Mouse (Mus musculus): Measurements from ENCODE around the gene Nek8. TPM values are rescaled to one million over a fixed set of nuclear protein-coding genes. Genes with fewer than 3 reads are reported as not detected.
A peak's percentile ranks its signal among the peaks of the same experiment; 100 is the strongest.

Nek8 gene
- 12.7 and 13.2 TPM in 2 replicates for polyA plus RNA-seq (2015; fragmentation: Nextera tagmentation; extraction: Ambion mirVana)

GRCm38 (mm10) chr11:78176402-78176862 lies at the start of gene Nek8, which contains the start of gene Tlcd1:
Nek8 (minus strand) TSS chr11:78176675.
Tlcd1 (plus strand) TSS chr11:78176711.
- Histone ChIP-seq H3K4me2 (peak within 1 kb of the TSS; percentile 81), H3K4me3 (peak within 1 kb of the TSS; percentile 66), H3K27me3 (replicated peaks) (no peaks in the 10 kb centered on the region), H3K36me3 (peaks cover 34% of the 10 kb centered on the region), H3K4me1 (peaks cover 63% of the 10 kb centered on the region), H3K9ac (peak within 1 kb of the TSS; percentile 86), H3K9me3 (no peaks in the 10 kb centered on the region), H3K27ac (replicated peaks) (peak within 1 kb of the TSS; percentile 97)
- under 1% methylated on average over 32 of the region's 32 CpGs for WGBS
- peak; percentile 52 for ATAC-seq (ENCODE audit: extremely low read depth, insufficient number of reproducible peaks, low FRiP score, low TSS enrichment)

GRCm38 (mm10) chr11:78223586-78223985 lies 47.1 kb upstream of the Nek8 start:
- ATAC-seq (ENCODE audit: extremely low read depth, insufficient number of reproducible peaks, low FRiP score, low TSS enrichment): no peak
- peaks cover 99% of the 10 kb centered on the region for H3K36me3 ChIP-seq
- WGBS: 86% methylated on average over 4 of the region's 4 CpGs
- no peaks in the 10 kb centered on the region for H3K27me3 ChIP-seq (replicated peaks)
- no peak overlapping the region for H3K4me3 ChIP-seq
- H3K9me3 ChIP-seq: no peaks in the 10 kb centered on the region
- no peaks in the 10 kb centered on the region for H3K4me1 ChIP-seq
- H3K27ac ChIP-seq (replicated peaks): no peak overlapping the region
- no peak overlapping the region for H3K4me2 ChIP-seq
- H3K9ac ChIP-seq: no peak overlapping the region

GRCm38 (mm10) chr11:78215709-78216317 lies 39.3 kb upstream of the Nek8 start:
- no peak overlapping the region for H3K4me2 ChIP-seq
- no peak overlapping the region for H3K9ac ChIP-seq
- H3K27me3 ChIP-seq (replicated peaks): no peaks in the 10 kb centered on the region
- peaks cover 99% of the 10 kb centered on the region for H3K36me3 ChIP-seq
- WGBS: 87% methylated on average over 11 of the region's 11 CpGs
- no peak overlapping the region for H3K4me3 ChIP-seq
- no peaks in the 10 kb centered on the region for H3K4me1 ChIP-seq
- no peak for ATAC-seq (ENCODE audit: extremely low read depth, insufficient number of reproducible peaks, low FRiP score, low TSS enrichment)
- H3K27ac ChIP-seq (replicated peaks): no peak overlapping the region
- H3K9me3 ChIP-seq: no peaks in the 10 kb centered on the region

GRCm38 (mm10) chr11:78213086-78213817 lies 36.8 kb upstream of the Nek8 start:
- Histone ChIP-seq H3K36me3 (peaks cover 99% of the 10 kb centered on the region), H3K27ac (replicated peaks) (no peak overlapping the region), H3K4me3 (no peak overlapping the region), H3K9ac (no peak overlapping the region), H3K4me1 (no peaks in the 10 kb centered on the region), H3K4me2 (no peak overlapping the region), H3K27me3 (replicated peaks) (no peaks in the 10 kb centered on the region), H3K9me3 (no peaks in the 10 kb centered on the region)
- WGBS: 91% methylated on average over 14 of the region's 14 CpGs
- ATAC-seq (ENCODE audit: extremely low read depth, insufficient number of reproducible peaks, low FRiP score, low TSS enrichment): no peak

GRCm38 (mm10) chr11:78211513-78211912 lies 35.0 kb upstream of the Nek8 start:
- Histone ChIP-seq H3K27ac (replicated peaks) (no peak overlapping the region), H3K36me3 (peaks cover 100% of the 10 kb centered on the region), H3K4me3 (no peak overlapping the region), H3K27me3 (replicated peaks) (no peaks in the 10 kb centered on the region), H3K4me1 (no peaks in the 10 kb centered on the region), H3K9me3 (no peaks in the 10 kb centered on the region), H3K4me2 (no peak overlapping the region), H3K9ac (no peak overlapping the region)
- WGBS: 94% methylated on average over 5 of the region's 5 CpGs
- no peak for ATAC-seq (ENCODE audit: extremely low read depth, insufficient number of reproducible peaks, low FRiP score, low TSS enrichment)

GRCm38 (mm10) chr11:78210615-78211014 lies 34.1 kb upstream of the Nek8 start:
- no peaks in the 10 kb centered on the region for H3K9me3 ChIP-seq
- H3K36me3 ChIP-seq: peaks cover 100% of the 10 kb centered on the region
- no peaks in the 10 kb centered on the region for H3K27me3 ChIP-seq (replicated peaks)
- no peaks in the 10 kb centered on the region for H3K4me1 ChIP-seq
- no peak overlapping the region for H3K27ac ChIP-seq (replicated peaks)
- no peak overlapping the region for H3K9ac ChIP-seq
- H3K4me2 ChIP-seq: no peak overlapping the region
- no peak for ATAC-seq (ENCODE audit: extremely low read depth, insufficient number of reproducible peaks, low FRiP score, low TSS enrichment)
- 80% methylated on average over 7 of the region's 7 CpGs for WGBS
- H3K4me3 ChIP-seq: no peak overlapping the region

- no peaks in the 10 kb centered on the region for H3K4me1 ChIP-seq
- no peak overlapping the region for H3K27ac ChIP-seq (replicated peaks)
- H3K9ac ChIP-seq: no peak overlapping the region
- no peak overlapping the region for H3K4me2 ChIP-seq
- peaks cover 100% of the 10 kb centered on the region for H3K36me3 ChIP-seq
- no peaks in the 10 kb centered on the region for H3K9me3 ChIP-seq
- H3K4me3 ChIP-seq: no peak overlapping the region
- H3K27me3 ChIP-seq (replicated peaks): no peaks in the 10 kb centered on the region
- 89% methylated on average over 6 of the region's 6 CpGs for WGBS
- no peak for ATAC-seq (ENCODE audit: extremely low read depth, insufficient number of reproducible peaks, low FRiP score, low TSS enrichment)
These were observed 33.4 kb upstream of the Nek8 start for GRCm38 (mm10) chr11:78209886-78210285.

- ATAC-seq (ENCODE audit: extremely low read depth, insufficient number of reproducible peaks, low FRiP score, low TSS enrichment): no peak
- peaks cover 95% of the 10 kb centered on the region for H3K36me3 ChIP-seq
- H3K4me2 ChIP-seq: no peak overlapping the region
- H3K4me1 ChIP-seq: no peaks in the 10 kb centered on the region
- H3K27ac ChIP-seq (replicated peaks): no peak overlapping the region
- no peaks in the 10 kb centered on the region for H3K27me3 ChIP-seq (replicated peaks)
- H3K9ac ChIP-seq: no peak overlapping the region
- no peaks in the 10 kb centered on the region for H3K9me3 ChIP-seq
- 89% methylated on average over 7 of the region's 7 CpGs for WGBS
- H3K4me3 ChIP-seq: no peak overlapping the region
These were observed 30.7 kb upstream of the Nek8 start for GRCm38 (mm10) chr11:78207190-78207589.

- Histone ChIP-seq H3K9me3 (no peaks in the 10 kb centered on the region), H3K27ac (replicated peaks) (no peak overlapping the region), H3K36me3 (peaks cover 81% of the 10 kb centered on the region), H3K4me1 (no peaks in the 10 kb centered on the region), H3K27me3 (replicated peaks) (no peaks in the 10 kb centered on the region), H3K4me2 (no peak overlapping the region), H3K9ac (no peak overlapping the region), H3K4me3 (no peak overlapping the region)
- no peak for ATAC-seq (ENCODE audit: extremely low read depth, insufficient number of reproducible peaks, low FRiP score, low TSS enrichment)
- WGBS: 80% methylated on average over 13 of the region's 13 CpGs
These were observed 29.1 kb upstream of the Nek8 start for GRCm38 (mm10) chr11:78205361-78206206.

- H3K9ac ChIP-seq: no peak overlapping the region
- peaks cover 68% of the 10 kb centered on the region for H3K36me3 ChIP-seq
- no peak overlapping the region for H3K27ac ChIP-seq (replicated peaks)
- H3K4me1 ChIP-seq: no peaks in the 10 kb centered on the region
- H3K27me3 ChIP-seq (replicated peaks): no peaks in the 10 kb centered on the region
- no peaks in the 10 kb centered on the region for H3K9me3 ChIP-seq
- ATAC-seq (ENCODE audit: extremely low read depth, insufficient number of reproducible peaks, low FRiP score, low TSS enrichment): no peak
- no peak overlapping the region for H3K4me2 ChIP-seq
- 84% methylated on average over 6 of the region's 6 CpGs for WGBS
- H3K4me3 ChIP-seq: no peak overlapping the region
These were observed 27.8 kb upstream of the Nek8 start for GRCm38 (mm10) chr11:78204287-78204686.

GRCm38 (mm10) chr11:78202372-78202771 lies 25.9 kb upstream of the Nek8 start:
- no peak overlapping the region for H3K27ac ChIP-seq (replicated peaks)
- H3K9me3 ChIP-seq: no peaks in the 10 kb centered on the region
- H3K27me3 ChIP-seq (replicated peaks): no peaks in the 10 kb centered on the region
- H3K9ac ChIP-seq: no peak overlapping the region
- H3K4me1 ChIP-seq: no peaks in the 10 kb centered on the region
- peaks cover 49% of the 10 kb centered on the region for H3K36me3 ChIP-seq
- 86% methylated on average over 3 of the region's 3 CpGs for WGBS
- H3K4me2 ChIP-seq: no peak overlapping the region
- no peak for ATAC-seq (ENCODE audit: extremely low read depth, insufficient number of reproducible peaks, low FRiP score, low TSS enrichment)
- no peak overlapping the region for H3K4me3 ChIP-seq

Measured in heart, embryonic 13.5 days (tissue).